In genomic region chr10:120763656-120764466, GRCm38 (mm10) we compare ENCODE assay signal across 9 mouse cellular contexts.
DNase-seq lines count a peak whose midpoint lies in the region; ATAC-seq lines count a peak whose summit lies in the region.
"Had no signal": no experiment of that assay in that cellular context is flagged by ENCODE, and none has a peak within 500 bp of the region (broad histone marks: within the 10 kb centered on the region; RNA-seq: fewer than 3 reads in every experiment).

No protein-coding gene starts in this region.

- H3K4me1 ChIP-seq in forebrain, embryonic 12.5 days: peaks cover 15% of the 10 kb centered on the region
- H3K4me1 ChIP-seq in forebrain, embryonic 11.5 days (replicated peaks; ENCODE audit: control insufficient read depth, insufficient read depth, low read length): peaks cover 3% of the 10 kb centered on the region; the same call in 1 of the 2 replicates
- peaks cover 34% of the 10 kb centered on the region for H3K4me1 ChIP-seq in heart, embryonic 13.5 days
- peaks cover 20% of the 10 kb centered on the region for H3K4me1 ChIP-seq in kidney, embryonic 15.5 days

- no peaks in the 10 kb centered on the region for H3K36me3 ChIP-seq in forebrain, embryonic 12.5 days (replicated peaks)
- no peaks in the 10 kb centered on the region for H3K36me3 ChIP-seq in forebrain, embryonic 11.5 days (ENCODE audit: control insufficient read depth, insufficient read depth, low read length)
- no peaks in the 10 kb centered on the region for H3K36me3 ChIP-seq in heart, embryonic 13.5 days
- no peaks in the 10 kb centered on the region for H3K36me3 ChIP-seq in kidney, embryonic 15.5 days

- no peak overlapping the region for H3K27ac ChIP-seq in forebrain, embryonic 12.5 days
- no peak overlapping the region for H3K27ac ChIP-seq in forebrain, embryonic 11.5 days (ENCODE audit: low read depth, low read length)
- peak overlapping the region; percentile 73 for H3K27ac ChIP-seq in heart, embryonic 13.5 days (replicated peaks)
- H3K27ac ChIP-seq in kidney, embryonic 15.5 days: peak overlapping the region; percentile 81

- no peak for DNase-seq in forebrain, embryonic 11.5 days (ENCODE audit: low spot score)
- DNase-seq in lung, postnatal 10 days: peak; percentile 81
- DNase-seq in spleen, adult 12 weeks (ENCODE audit: low spot score): no peak
- DNase-seq in cerebellum, adult 8-10 months: no peak
- no peak for DNase-seq in layer of hippocampus, adult 8-10 months (ENCODE audit: low spot score in 2 of 2)

- H3K4me2 ChIP-seq in forebrain, embryonic 12.5 days: 0 out of 2 replicates have a peak overlapping the region, but pooled peaks have one; percentile 1
- H3K4me2 ChIP-seq in forebrain, embryonic 11.5 days (ENCODE audit: low read depth, low read length, severe bottlenecking): no peak overlapping the region
- peak overlapping the region; percentile 34 for H3K4me2 ChIP-seq in heart, embryonic 13.5 days
- peak overlapping the region; percentile 26 for H3K4me2 ChIP-seq in kidney, embryonic 15.5 days

- no peaks in the 10 kb centered on the region for H3K27me3 ChIP-seq in forebrain, embryonic 12.5 days
- no peaks in the 10 kb centered on the region for H3K27me3 ChIP-seq in forebrain, embryonic 11.5 days (ENCODE audit: control insufficient read depth, insufficient read depth, low read length)
- H3K27me3 ChIP-seq in heart, embryonic 13.5 days (replicated peaks): no peaks in the 10 kb centered on the region
- no peaks in the 10 kb centered on the region for H3K27me3 ChIP-seq in kidney, embryonic 15.5 days

- no peak overlapping the region for H3K4me3 ChIP-seq in forebrain, embryonic 12.5 days (replicated peaks)
- no peak overlapping the region for H3K4me3 ChIP-seq in forebrain, embryonic 11.5 days (ENCODE audit: low read depth, low read length)
- H3K4me3 ChIP-seq in heart, embryonic 13.5 days: no peak overlapping the region
- H3K4me3 ChIP-seq in kidney, embryonic 15.5 days (replicated peaks): no peak overlapping the region
- H3K4me3 ChIP-seq: myocyte had no signal

- ATAC-seq in forebrain, embryonic 12.5 days (ENCODE audit: low FRiP score): no peak
- no peak for ATAC-seq in forebrain, embryonic 11.5 days (replicated peaks; ENCODE audit: low FRiP score)
- peak; percentile 65; the same call in 1 of the 2 replicates for ATAC-seq in heart, embryonic 13.5 days (ENCODE audit: extremely low read depth, insufficient number of reproducible peaks, low FRiP score, low TSS enrichment)
- ATAC-seq in kidney, embryonic 15.5 days (replicated peaks; ENCODE audit: low FRiP score): peak; percentile 97

- no peak overlapping the region; the same call in 1 of the 2 replicates for H3K9ac ChIP-seq in forebrain, embryonic 12.5 days
- no peak overlapping the region for H3K9ac ChIP-seq in forebrain, embryonic 11.5 days (ENCODE audit: low read length)
- peak overlapping the region; percentile 51; the same call in 1 of the 2 replicates for H3K9ac ChIP-seq in heart, embryonic 13.5 days
- no peak overlapping the region for H3K9ac ChIP-seq in kidney, embryonic 15.5 days

- 69% methylated on average over 12 of the region's 13 CpGs for WGBS in forebrain, embryonic 12.5 days
- 71% methylated on average over 13 of the region's 13 CpGs for WGBS in forebrain, embryonic 11.5 days
- WGBS in heart, embryonic 13.5 days: 29% methylated on average over 13 of the region's 13 CpGs
- WGBS in kidney, embryonic 15.5 days: 13% methylated on average over 13 of the region's 13 CpGs

- H3K9me3 ChIP-seq in forebrain, embryonic 12.5 days: no peaks in the 10 kb centered on the region
- peaks cover 3% of the 10 kb centered on the region; the same call in 1 of the 2 replicates for H3K9me3 ChIP-seq in forebrain, embryonic 11.5 days (ENCODE audit: control insufficient read depth, low read length)
- no peaks in the 10 kb centered on the region for H3K9me3 ChIP-seq in heart, embryonic 13.5 days
- H3K9me3 ChIP-seq in kidney, embryonic 15.5 days (replicated peaks): no peaks in the 10 kb centered on the region

Comparison
In these comparisons a context has a peak if more than half of its experiments do, and no peak if none do; other contexts are left out.
1. ATAC-seq: peak in heart, embryonic 13.5 days (single experiment) and kidney, embryonic 15.5 days (single experiment); none in forebrain, embryonic 12.5 days (single experiment) and forebrain, embryonic 11.5 days (single experiment).
2. H3K27ac ChIP-seq: peak in heart, embryonic 13.5 days (single experiment) and kidney, embryonic 15.5 days (single experiment); none in forebrain, embryonic 12.5 days (single experiment) and forebrain, embryonic 11.5 days (single experiment).